Mouse (Mus musculus) intestine, embryonic 14.5 days (tissue): ENCODE measurements around the gene Pcdh9. TPM values are rescaled to one million over a fixed set of nuclear protein-coding genes. Genes with fewer than 3 reads are reported as not detected.

ENCODE experiments used
- ATAC-seq: fragments of 200-750 bp; cut with Nextera tagmentation; replicated peaks from 2 replicates; pipeline ENCODE4 v1.8.0; 2017; ENCODE audit warnings: low read depth, moderate number of reproducible peaks, moderate TSS enrichment, moderate library complexity; ENCODE audit not compliant: low FRiP score, low TSS enrichment
- DNase-seq: peaks from one replicate; pipeline ENCODE4 v3.0.0-alpha.2; 2018; ENCODE audit warnings: low spot score
- H3K27ac ChIP-seq: fragments of 300-500 bp; sonication (generic); 2 replicates; pipeline ENCODE4 v1.5.1; 2014; ENCODE audit warnings: low read depth, mild to moderate bottlenecking, control low read depth
- H3K27me3 ChIP-seq: fragments of 300-500 bp; sonication (generic); replicated peaks from 2 replicates; pipeline ENCODE4 v1.6.1; 2014; ENCODE audit warnings: low read length, control low read depth; ENCODE audit not compliant: control insufficient read depth, insufficient read depth
- H3K36me3 ChIP-seq: fragments of 300-500 bp; sonication (generic); 2 replicates; pipeline ENCODE4 v1.6.1; 2014; ENCODE audit warnings: low read length, control low read depth; ENCODE audit not compliant: control insufficient read depth, insufficient read depth
- H3K4me1 ChIP-seq: fragments of 300-500 bp; sonication (generic); replicated peaks from 2 replicates; pipeline ENCODE4 v1.6.1; 2014; ENCODE audit warnings: low read length, control low read depth, mixed read lengths; ENCODE audit not compliant: control insufficient read depth, insufficient read depth
- H3K4me2 ChIP-seq: fragments of 300-500 bp; sonication (generic); 2 replicates; pipeline ENCODE4 v1.6.1; 2014; ENCODE audit warnings: low read length
- H3K4me3 ChIP-seq: fragments of 300-500 bp; sonication (generic); 2 replicates; pipeline ENCODE4 v1.5.1; 2014; ENCODE audit warnings: low read depth, low read length, control low read depth, mixed read lengths
- H3K9ac ChIP-seq: fragments of 300-500 bp; sonication (generic); 2 replicates; pipeline ENCODE4 v1.6.1; 2014; ENCODE audit warnings: mild to moderate bottlenecking, low read length
- H3K9me3 ChIP-seq: fragments of 300-500 bp; sonication (generic); 2 replicates; pipeline ENCODE4 v1.6.1; 2016; ENCODE audit warnings: low read length, control low read depth; ENCODE audit not compliant: control insufficient read depth
- WGBS: fragments of 180-500 bp; shearing (Covaris S2); extraction: QIAGEN DNeasy Blood & Tissue Kit; methylation state at CpG from one replicate; pipeline ENCODE4 v1.1.7; 2014; 5-methylcytosine and 5-hydroxymethylcytosine counted together
- polyA plus RNA-seq: library from polyadenylated mRNA; unstranded; fragments of >200 nt; fragmentation: Nextera tagmentation; extraction: Ambion mirVana; gene quantifications from 2 replicates; pipeline ENCODE4 v1.2.1, GENCODE M21; 2014

Gene Pcdh9
- polyA plus RNA-seq, 1 experiment from 2014 or later = 23.3 TPM

GRCm38 (mm10) chr14:93102755-93103154, 787.7 kb downstream of the Pcdh9 start:
- WGBS = 68% methylated on average over 2 of the region's 2 CpGs
- H3K27ac ChIP-seq = no peak overlapping the region
- no peaks in the 10 kb centered on the region for H3K36me3 ChIP-seq
- H3K9ac ChIP-seq = no peak overlapping the region
- no peaks in the 10 kb centered on the region for H3K9me3 ChIP-seq
- no peaks in the 10 kb centered on the region for H3K27me3 ChIP-seq
- no peak for DNase-seq
- H3K4me2 ChIP-seq = no peak overlapping the region
- no peak overlapping the region for H3K4me3 ChIP-seq
- ATAC-seq = no peak
- no peaks in the 10 kb centered on the region for H3K4me1 ChIP-seq

- H3K27me3 ChIP-seq = no peaks in the 10 kb centered on the region
- H3K4me1 ChIP-seq = no peaks in the 10 kb centered on the region
- H3K27ac ChIP-seq = no peak overlapping the region
- H3K36me3 ChIP-seq = no peaks in the 10 kb centered on the region
- DNase-seq (no peak), ATAC-seq (no peak)
- H3K9ac ChIP-seq = no peak overlapping the region
- no peak overlapping the region for H3K4me3 ChIP-seq
- H3K4me2 ChIP-seq = no peak overlapping the region
- no peaks in the 10 kb centered on the region for H3K9me3 ChIP-seq
- 38% methylated on average over 2 of the region's 2 CpGs for WGBS
Measured at GRCm38 (mm10) chr14:93095081-93095480, 795.4 kb downstream of the Pcdh9 start.

- WGBS = 63% methylated on average over 4 of the region's 4 CpGs
Measured at GRCm38 (mm10) chr14:93092806-93093205, 797.7 kb downstream of the Pcdh9 start.

GRCm38 (mm10) chr14:93085646-93086045, 804.8 kb downstream of the Pcdh9 start:
- H3K4me3 ChIP-seq = no peak overlapping the region
- H3K9me3 ChIP-seq = no peaks in the 10 kb centered on the region
- 88% methylated on average over 2 of the region's 2 CpGs for WGBS
- H3K4me1 ChIP-seq = no peaks in the 10 kb centered on the region
- no peaks in the 10 kb centered on the region for H3K36me3 ChIP-seq
- H3K27me3 ChIP-seq = no peaks in the 10 kb centered on the region
- DNase-seq = no peak
- no peak overlapping the region for H3K9ac ChIP-seq
- ATAC-seq = no peak
- H3K4me2 ChIP-seq = no peak overlapping the region
- H3K27ac ChIP-seq = no peak overlapping the region

More at GRCm38 (mm10) chr14:93092806-93093205, 797.7 kb downstream of the Pcdh9 start:
- no peaks in the 10 kb centered on the region for H3K36me3 ChIP-seq
- H3K4me2 ChIP-seq = no peak overlapping the region
- no peak overlapping the region for H3K9ac ChIP-seq
- DNase-seq (no peak), ATAC-seq (no peak)
- no peaks in the 10 kb centered on the region for H3K27me3 ChIP-seq
- H3K4me1 ChIP-seq = no peaks in the 10 kb centered on the region
- no peaks in the 10 kb centered on the region for H3K9me3 ChIP-seq
- H3K27ac ChIP-seq = no peak overlapping the region
- no peak overlapping the region for H3K4me3 ChIP-seq

DNA sequence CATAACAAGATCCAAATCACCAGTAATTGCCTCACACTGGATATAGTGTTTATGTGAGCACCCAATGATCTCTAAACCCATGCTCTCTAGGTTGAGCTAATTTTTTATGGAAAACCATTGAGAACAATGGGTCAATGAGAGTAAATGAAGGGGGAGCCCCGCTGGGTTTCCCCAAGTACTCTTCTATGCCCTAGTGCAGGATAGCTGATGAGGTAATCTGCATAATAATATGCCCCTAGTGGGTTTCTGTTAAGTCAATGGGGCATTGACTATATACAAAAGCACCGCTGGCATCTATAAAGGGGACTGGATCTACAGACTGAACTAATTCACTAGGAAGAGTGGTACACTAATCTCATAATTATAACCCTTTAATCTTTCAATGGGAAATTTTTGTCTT, 807.3 kb downstream of the Pcdh9 start:
- DNase-seq = no peak
- no peak overlapping the region for H3K9ac ChIP-seq
- no peak overlapping the region for H3K4me3 ChIP-seq
- no peaks in the 10 kb centered on the region for H3K27me3 ChIP-seq
- no peak overlapping the region for H3K4me2 ChIP-seq
- no peak for ATAC-seq
- 38% methylated on average over 2 of the region's 2 CpGs for WGBS
- H3K27ac ChIP-seq = no peak overlapping the region
- H3K4me1 ChIP-seq = no peaks in the 10 kb centered on the region
- H3K36me3 ChIP-seq = no peaks in the 10 kb centered on the region
- H3K9me3 ChIP-seq = no peaks in the 10 kb centered on the region

GRCm38 (mm10) chr14:93080910-93081309, 809.6 kb downstream of the Pcdh9 start:
- Histone ChIP-seq H3K9ac (no peak overlapping the region), H3K27me3 (no peaks in the 10 kb centered on the region), H3K27ac (no peak overlapping the region), H3K36me3 (no peaks in the 10 kb centered on the region), H3K4me2 (no peak overlapping the region), H3K4me3 (no peak overlapping the region), H3K9me3 (no peaks in the 10 kb centered on the region), H3K4me1 (no peaks in the 10 kb centered on the region)
- ATAC-seq (no peak), DNase-seq (no peak)
- WGBS = 18% methylated on average over 2 of the region's 2 CpGs

DNA sequence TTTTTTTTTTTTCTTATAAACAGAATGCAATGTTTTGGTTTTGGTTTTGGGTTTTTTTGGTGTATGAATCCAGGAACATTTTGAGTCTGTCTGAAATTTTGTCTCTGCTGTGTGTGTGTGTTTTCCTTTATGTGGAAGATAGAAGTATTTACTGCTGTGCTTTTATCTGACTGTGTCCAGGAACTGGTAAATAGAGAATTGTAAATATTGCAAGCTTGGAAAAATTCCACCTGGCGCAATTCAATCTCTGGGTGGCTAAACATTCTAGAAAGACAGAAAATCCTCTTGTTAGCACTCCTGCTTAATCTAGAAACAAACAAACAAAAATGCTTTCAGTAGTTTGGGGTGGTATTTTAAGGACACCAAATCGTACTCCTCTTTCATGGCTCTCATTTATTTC, 814.7 kb downstream of the Pcdh9 start:
- Histone ChIP-seq H3K9me3 (no peaks in the 10 kb centered on the region), H3K27ac (no peak overlapping the region), H3K4me1 (no peaks in the 10 kb centered on the region), H3K36me3 (no peaks in the 10 kb centered on the region), H3K9ac (no peak overlapping the region), H3K27me3 (no peaks in the 10 kb centered on the region), H3K4me3 (no peak overlapping the region), H3K4me2 (no peak overlapping the region)
- 45% methylated on average over 2 of the region's 2 CpGs for whole genome bisulfite sequencing
- DNase-seq (no peak), ATAC-seq (no peak)

- ATAC-seq = no peak
Measured at GRCm38 (mm10) chr14:93072346-93072745, 818.1 kb downstream of the Pcdh9 start.

GRCm38 (mm10) chr14:93070140-93070539, 820.3 kb downstream of the Pcdh9 start:
- Histone ChIP-seq H3K36me3 (no peaks in the 10 kb centered on the region), H3K27ac (no peak overlapping the region), H3K4me3 (no peak overlapping the region), H3K4me2 (no peak overlapping the region), H3K4me1 (peaks cover 4% of the 10 kb centered on the region; the same call in 1 of the 2 replicates), H3K27me3 (no peaks in the 10 kb centered on the region), H3K9me3 (no peaks in the 10 kb centered on the region), H3K9ac (no peak overlapping the region)
- DNase-seq = no peak
- no peak for ATAC-seq
- 42% methylated on average over 4 of the region's 4 CpGs for WGBS

More at GRCm38 (mm10) chr14:93072346-93072745, 818.1 kb downstream of the Pcdh9 start:
- no peak overlapping the region for H3K27ac ChIP-seq
- DNase-seq = no peak
- WGBS = 89% methylated on average over 5 of the region's 5 CpGs
- peaks cover 4% of the 10 kb centered on the region; the same call in 1 of the 2 replicates for H3K4me1 ChIP-seq
- no peaks in the 10 kb centered on the region for H3K36me3 ChIP-seq
- H3K9ac ChIP-seq = no peak overlapping the region
- H3K9me3 ChIP-seq = no peaks in the 10 kb centered on the region
- no peak overlapping the region for H3K4me3 ChIP-seq
- H3K27me3 ChIP-seq = no peaks in the 10 kb centered on the region
- H3K4me2 ChIP-seq = no peak overlapping the region
